Mouse (Mus musculus) thymus, adult 2 months (tissue): ENCODE data around the gene Elof1.
A peak's percentile ranks its signal among the peaks of the same experiment; 100 is the strongest.

Experiments used
- CTCF ChIP-seq: fragments of 200-500 bp; IDR thresholded peaks from 2 replicates; pipeline ENCODE4 v1.5.1; 2012; ENCODE audit warnings: mild to moderate bottlenecking, control low read depth, low read length, moderate library complexity, borderline replicate concordance; ENCODE audit not compliant: control insufficient read depth, poor library complexity, insufficient read depth; ENCODE audit errors: extremely low read depth
- POLR2A ChIP-seq: fragments of 200-500 bp; IDR thresholded peaks from 2 replicates; pipeline ENCODE4 v1.6.1; 2012; ENCODE audit warnings: mild to moderate bottlenecking, low read length, control low read depth, moderate library complexity; ENCODE audit not compliant: control insufficient read depth, poor library complexity, insufficient read depth; ENCODE audit errors: extremely low read depth

DNA sequence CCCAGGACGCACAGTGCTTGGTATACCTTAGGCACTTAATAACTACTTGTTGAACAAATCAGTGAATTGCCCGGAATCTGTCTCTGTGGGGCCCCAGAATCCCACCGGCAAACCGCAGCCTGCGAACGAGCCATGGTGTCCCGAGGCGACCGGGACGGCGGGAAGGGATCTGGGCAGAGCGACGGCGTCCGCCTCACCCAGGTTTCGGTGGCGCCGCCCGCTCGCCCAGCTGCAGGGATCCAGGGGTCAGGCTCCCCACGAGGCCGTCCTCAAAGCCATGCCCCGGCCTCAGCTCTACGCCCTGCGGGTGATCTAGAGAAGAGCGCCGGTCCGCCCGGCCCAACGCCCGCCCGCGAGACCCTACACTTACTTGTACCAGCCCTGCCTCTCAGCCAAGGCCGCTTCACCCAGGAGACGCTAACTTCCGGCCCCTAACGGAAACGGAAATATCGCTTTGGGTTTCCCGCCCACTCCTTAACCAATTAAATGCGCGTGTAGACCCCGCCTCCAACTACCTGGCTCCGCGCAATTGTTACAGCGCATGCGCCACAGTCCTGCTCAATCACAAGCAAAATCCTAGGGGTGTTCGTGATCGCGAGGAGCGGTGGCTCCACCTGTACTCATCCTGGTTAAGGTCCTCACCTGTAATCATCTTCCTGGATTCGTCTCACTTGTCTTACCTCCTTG is at the start of gene Elof1:
- peak; percentile 42; the same call in 1 of the 2 replicates for TF ChIP-seq POLR2A
- TF ChIP-seq CTCF: peak; percentile 49; the same call in 1 of the 2 replicates
